Mouse (Mus musculus) heart, adult 11 months (tissue): ENCODE measurements around the gene Slc10a7.

Experiments used
- DNase-seq: peaks from one replicate; pipeline ENCODE4 v3.0.0; 2022

Gene Slc10a7

DNA sequence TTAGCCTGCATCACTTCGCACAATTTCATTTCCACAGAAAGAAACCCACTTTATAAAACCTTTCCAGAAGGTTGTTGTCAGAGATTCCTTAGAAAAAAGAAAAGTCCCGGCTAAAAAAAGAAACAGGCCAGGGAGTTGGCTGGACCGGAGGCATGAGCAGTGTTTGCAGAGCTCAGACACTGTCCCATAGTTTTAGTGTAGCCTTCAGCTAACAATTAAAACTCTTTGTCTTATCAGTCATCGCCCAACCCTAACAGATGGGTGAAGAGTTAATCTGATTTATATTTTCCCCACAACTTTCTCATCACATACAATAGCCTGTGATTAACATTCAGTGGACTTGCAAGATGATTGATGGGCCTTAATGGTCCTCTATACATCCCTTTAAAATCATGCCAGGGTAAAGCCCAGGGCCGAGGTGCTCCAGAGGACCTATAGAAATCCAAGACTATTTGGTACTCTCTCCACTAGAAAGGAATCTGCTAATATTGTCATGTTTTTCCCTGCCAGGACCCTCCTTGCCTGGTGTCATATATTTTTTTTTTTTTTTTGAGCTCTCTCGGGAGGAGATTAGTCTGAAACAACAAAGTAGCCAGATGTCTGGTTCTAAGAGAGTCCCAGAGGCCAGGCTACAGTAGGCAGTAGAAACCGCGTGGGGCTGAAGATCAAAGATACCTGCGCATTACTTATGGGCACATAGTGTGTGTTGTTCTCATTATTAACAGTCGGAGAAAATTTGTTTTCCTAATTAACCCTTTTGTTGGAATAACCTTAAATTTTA, 41.0 kb downstream of the Slc10a7 start:
- peak; percentile 57 for DNase-seq

DNA sequence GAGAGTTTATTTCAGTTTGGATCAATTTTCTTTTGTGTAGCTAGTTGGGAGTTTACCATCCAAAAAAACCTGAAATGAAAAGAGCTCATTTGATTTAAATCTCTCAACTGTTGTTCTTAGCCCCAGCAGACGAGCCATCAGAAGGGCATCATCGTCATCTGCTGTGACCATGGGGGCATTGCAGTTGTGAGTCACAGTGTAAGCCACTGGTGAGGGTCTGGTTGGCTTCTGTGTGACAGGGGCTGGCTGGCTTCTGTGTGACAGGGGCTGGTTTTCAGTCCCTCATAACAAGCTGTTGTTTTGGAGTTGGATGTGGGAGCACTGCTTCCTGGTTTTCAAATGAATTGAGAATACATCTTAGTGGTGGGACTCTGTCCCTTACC, 41.6 kb downstream of the Slc10a7 start:
- DNase-seq, result peak; percentile 74

DNA sequence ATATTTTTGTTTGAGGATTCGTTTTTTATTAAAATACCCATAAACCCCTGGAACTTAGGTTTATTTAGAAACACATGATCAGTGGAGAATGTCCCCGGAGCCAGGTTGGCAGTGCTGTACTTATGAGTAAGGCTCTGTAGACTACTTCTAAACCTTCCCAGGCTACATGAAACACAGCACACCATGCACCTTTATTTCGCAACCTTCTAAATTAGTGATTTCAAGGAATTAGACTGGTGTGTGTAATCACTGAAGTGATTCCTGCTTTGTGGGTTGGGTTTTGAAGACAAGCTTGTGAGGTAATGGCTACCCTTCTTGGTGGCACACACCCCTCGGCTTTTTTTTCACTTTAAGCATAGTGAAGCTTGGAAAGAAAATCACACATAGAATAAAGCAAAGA, 46.7 kb downstream of the Slc10a7 start:
- DNase-seq, result no peak

DNA sequence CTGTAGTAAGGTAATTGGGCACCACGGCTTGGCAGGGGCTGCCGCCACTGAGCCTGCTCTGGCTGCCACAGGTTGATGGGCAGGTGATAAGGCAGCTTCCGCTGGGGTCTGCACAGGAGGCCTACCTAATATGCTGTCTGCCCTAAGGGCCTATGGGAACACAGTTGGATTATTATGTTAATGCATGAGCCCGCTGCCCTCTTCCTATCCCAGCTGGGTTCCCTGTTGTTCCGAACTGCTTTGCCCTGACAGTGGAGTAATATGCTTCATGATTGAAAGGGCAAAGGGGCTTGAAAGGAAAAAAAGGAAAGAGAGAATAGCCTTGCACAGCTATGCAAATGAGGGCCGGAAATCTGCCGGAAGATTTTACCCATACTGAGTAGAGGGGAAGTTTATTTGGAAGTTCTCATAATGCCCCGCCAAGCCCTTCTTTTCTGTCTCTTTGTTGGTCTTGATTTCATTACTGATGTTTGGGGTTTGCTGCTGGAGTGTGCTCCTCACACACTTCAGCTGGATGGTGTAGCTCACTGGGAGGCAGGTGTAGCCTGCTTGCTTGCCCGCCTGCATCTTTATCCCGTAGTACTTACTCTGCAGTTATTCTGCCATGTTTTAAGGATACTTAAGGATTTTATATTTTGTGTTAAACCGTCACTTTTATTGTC, 47.8 kb downstream of the Slc10a7 start:
- peak; percentile 87 for DNase-seq

DNA sequence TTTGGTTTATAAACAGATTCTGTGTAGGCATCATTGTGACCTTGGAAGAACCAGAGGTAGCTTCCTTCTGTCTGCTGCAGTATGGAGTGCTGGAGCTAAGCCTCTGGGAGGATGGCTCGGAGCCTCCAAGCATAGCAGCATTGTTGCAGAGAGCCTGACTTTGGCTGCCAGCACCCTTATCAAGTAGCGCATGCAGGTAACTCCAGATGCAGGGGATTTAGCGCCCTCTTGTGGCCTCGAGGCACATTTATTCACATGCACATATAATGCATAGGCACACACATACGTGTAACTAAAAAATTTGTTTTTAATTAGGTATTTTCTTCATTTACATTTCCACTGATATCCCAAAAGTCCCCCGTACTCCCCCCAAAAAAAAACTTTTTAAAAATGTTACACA, 52.5 kb downstream of the Slc10a7 start:
- DNase-seq, result peak; percentile 55

DNA sequence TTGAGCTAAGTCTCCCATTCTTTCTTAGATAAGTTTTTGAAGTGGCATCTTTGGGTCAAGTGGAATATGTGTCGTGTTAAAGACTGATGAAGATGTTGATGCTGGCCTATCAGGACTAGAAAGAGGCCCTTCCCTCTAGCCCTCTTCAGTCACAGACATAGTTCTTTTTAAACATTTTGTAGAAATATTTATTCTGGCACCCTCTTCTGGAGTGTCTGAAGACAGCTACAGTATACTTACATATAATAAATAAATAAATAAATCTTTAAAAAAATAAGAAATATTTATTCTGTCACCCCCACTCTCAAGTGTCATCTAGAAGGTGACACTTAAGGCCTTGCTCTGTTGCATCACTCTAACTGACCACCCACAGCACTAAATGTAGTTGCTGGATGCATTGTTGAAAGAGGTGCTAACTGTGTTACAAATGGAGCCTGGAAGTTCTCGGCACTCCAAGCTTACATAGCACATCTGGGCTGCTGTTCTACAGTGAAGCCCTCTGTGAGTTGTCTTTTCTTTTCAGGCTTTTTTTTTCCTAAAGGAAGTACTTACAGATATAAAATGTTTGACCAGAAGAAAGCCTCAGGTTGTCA, 54.4 kb downstream of the Slc10a7 start:
- DNase-seq, result no peak

GRCm38 (mm10) chr8:78564200-78564599, 55.1 kb downstream of the Slc10a7 start:
- peak; percentile 2 for DNase-seq

- peak; percentile 74 for DNase-seq
Measured at GRCm38 (mm10) chr8:78568196-78568595, 59.0 kb downstream of the Slc10a7 start.

DNA sequence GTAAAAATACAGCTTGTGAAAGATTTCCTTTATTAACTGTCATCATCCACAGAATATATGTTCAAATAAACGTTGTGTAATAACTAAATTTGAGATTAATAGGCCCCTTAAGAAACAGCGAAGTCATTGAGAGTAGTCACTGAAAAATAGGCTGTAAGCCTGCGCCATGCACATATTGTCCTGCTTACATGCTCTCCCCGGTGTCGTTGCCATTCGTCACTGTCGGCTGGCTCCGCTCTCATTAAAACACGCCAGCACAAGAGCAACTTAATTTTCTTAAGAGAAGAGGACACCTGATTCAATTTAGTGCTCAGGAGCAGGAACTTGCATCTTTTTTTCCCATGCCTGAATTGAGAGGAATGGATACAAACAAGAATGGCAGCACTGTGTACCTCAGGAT, 62.4 kb downstream of the Slc10a7 start:
- DNase-seq, result peak; percentile 27

GRCm38 (mm10) chr8:78574207-78574606, 65.1 kb downstream of the Slc10a7 start:
- DNase-seq, result peak; percentile 48

DNA sequence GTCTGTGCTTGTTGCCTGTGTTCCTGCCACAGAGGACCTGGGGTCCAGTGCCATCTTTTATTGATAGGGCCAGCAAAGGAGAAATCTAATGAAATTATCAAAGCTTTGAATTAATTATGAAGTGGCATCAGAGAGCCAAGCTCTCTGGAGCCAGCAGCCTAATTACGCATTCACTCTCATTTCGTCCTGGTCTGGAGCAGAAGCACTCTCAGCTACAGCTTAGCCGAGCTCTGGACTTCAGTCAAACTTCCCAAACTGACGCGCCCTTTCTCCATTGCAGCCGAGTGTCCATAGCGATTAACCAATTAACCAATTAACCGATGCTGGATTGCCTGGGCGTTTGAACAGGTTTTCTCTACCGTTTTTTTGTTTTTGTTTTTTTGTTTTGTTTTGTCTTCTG, 68.4 kb downstream of the Slc10a7 start:
- peak; percentile 13 for DNase-seq

- no peak for DNase-seq
Measured at GRCm38 (mm10) chr8:78578036-78578435, 68.9 kb downstream of the Slc10a7 start.

GRCm38 (mm10) chr8:78584011-78584776, 75.0 kb downstream of the Slc10a7 start:
- peak; percentile 90 for DNase-seq

- DNase-seq, result peak; percentile 95
Measured at GRCm38 (mm10) chr8:78584863-78585262, 75.7 kb downstream of the Slc10a7 start.

- no peak for DNase-seq
Measured at GRCm38 (mm10) chr8:78595481-78595908, 86.3 kb downstream of the Slc10a7 start.

- peak; percentile 89 for DNase-seq
Measured at GRCm38 (mm10) chr8:78598237-78598636, 89.1 kb downstream of the Slc10a7 start.

DNA sequence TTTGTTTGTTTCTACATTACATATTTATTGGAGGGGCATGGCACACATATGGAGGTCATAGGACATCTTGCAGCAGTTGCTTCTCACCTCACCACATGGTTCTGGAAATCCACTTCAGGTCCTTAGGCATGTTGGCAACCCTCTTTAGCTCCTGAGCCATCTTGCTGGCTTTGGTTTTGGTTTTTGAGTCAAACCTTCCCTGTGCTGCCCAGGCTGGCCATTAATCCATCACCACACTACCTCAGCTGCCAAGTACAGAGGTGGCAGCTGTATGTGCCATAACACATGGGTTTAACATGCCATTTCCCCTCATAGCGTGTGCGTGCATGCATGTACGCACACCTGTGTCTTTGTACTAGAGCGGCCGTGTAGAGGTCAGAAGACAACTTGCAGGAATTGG, 93.9 kb downstream of the Slc10a7 start:
- DNase-seq, result no peak

- DNase-seq, result no peak
Measured at GRCm38 (mm10) chr8:78604426-78604825, 95.3 kb downstream of the Slc10a7 start.

- no peak for DNase-seq
Measured at GRCm38 (mm10) chr8:78609301-78609700, 100.2 kb downstream of the Slc10a7 start.

GRCm38 (mm10) chr8:78611019-78611418, 101.9 kb downstream of the Slc10a7 start:
- no peak for DNase-seq

DNA sequence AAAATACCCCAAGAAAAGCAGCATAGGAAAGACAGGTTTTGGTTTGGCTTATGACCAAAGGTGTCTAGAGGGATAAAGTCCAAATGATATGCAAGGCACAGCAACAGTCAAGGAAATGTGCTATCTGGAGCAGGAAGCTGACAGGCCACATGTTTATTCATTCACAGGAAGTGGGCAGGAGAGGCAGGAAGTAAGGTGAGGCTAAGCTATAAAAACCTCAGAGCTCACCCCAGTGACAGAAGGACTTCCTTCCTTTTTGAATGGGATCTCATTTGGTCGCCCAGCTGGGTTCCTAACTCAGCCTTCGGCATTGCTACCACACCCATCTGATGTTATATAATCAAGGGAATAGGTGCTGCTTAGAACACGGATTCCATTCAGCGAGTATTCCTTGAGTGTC, 113.2 kb downstream of the Slc10a7 start:
- peak; percentile 97 for DNase-seq

GRCm38 (mm10) chr8:78623972-78624371, 114.8 kb downstream of the Slc10a7 start:
- peak; percentile 93 for DNase-seq

DNA sequence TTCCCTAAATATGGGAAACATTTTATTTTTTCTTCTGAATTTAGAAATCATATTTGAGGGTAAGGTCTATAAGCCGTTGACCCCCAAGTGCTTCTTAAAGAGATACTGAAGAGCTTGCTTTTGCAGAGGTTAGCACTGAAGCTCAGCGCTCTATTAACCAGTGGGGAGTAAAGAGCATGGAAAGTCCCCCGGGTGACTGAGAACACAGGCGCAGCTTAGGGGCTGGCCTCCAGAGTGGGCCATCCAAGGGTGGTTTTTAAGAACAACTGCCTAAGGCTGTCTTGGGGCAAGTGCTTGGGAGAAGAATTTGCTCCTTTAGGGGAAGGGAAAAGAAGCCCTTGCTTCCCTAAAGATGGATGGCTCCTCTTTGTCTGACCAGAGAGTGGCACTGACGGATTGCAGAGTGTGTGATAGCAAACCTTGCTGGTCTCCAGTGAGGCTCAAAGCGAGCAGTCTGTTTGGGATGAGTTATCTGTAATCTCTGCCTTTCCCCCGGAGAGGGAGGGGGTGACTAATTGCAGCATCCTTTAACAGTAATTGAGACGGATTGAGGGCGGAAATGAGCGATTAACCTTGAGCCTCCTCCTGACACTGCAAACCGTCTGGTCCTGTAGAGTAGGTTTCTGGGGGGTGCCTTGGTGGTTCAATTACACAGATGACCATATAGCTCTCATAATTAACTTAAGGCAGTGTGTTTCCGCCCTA, 115.7 kb downstream of the Slc10a7 start:
- DNase-seq, result no peak
